Mouse (Mus musculus) cerebellum, adult 2 months (tissue): ENCODE results near the gene Sprr2i. TPM values are rescaled to one million over a fixed set of nuclear protein-coding genes. Genes with fewer than 3 reads are reported as not detected.

Source experiments
- DNase-seq, 2 experiments: peaks; one replicate each; pipeline ENCODE4 v3.0.0; 2021
- H3K27ac ChIP-seq: fragments of 200-500 bp; 2 replicates; pipeline ENCODE4 v1.5.1; 2012; ENCODE audit warnings: low read length, control low read depth, inconsistent platforms; ENCODE audit not compliant: insufficient read depth
- H3K27me3 ChIP-seq: fragments of 200-500 bp; 2 replicates; pipeline ENCODE4 v1.6.1; 2012; ENCODE audit warnings: inconsistent platforms, mild to moderate bottlenecking, low read length, moderate library complexity; ENCODE audit not compliant: control insufficient read depth, insufficient read depth
- H3K4me1 ChIP-seq: fragments of 200-500 bp; 2 replicates; pipeline ENCODE4 v1.6.1; 2011; ENCODE audit warnings: low read length; ENCODE audit not compliant: control insufficient read depth, insufficient read depth
- H3K4me3 ChIP-seq: fragments of 200-500 bp; replicated peaks from 2 replicates; pipeline ENCODE3; 2011; ENCODE audit warnings: mild to moderate bottlenecking, low read depth, low read length, control low read depth; ENCODE audit not compliant: insufficient read depth
- CTCF ChIP-seq: fragments of 200-500 bp; IDR thresholded peaks from 2 replicates; pipeline ENCODE4 v1.5.1; 2011; ENCODE audit warnings: low read depth, mild to moderate bottlenecking, control low read depth, low read length, moderate library complexity, borderline replicate concordance; ENCODE audit not compliant: insufficient read depth
- POLR2A ChIP-seq: fragments of 200-500 bp; IDR thresholded peaks from 2 replicates; pipeline ENCODE4 v1.6.1; 2011; ENCODE audit warnings: low read length, control low read depth, borderline replicate concordance; ENCODE audit not compliant: insufficient read depth
- WGBS: fragments of 180-500 bp; shearing (Covaris S2); methylation state at CpG from one replicate; pipeline ENCODE4 v1.1.7; 2018; 5-methylcytosine and 5-hydroxymethylcytosine counted together
- polyA plus RNA-seq: library from polyadenylated mRNA; depleted of rRNA; stranded (reverse); fragments of >200 nt; gene quantifications from 2 replicates; pipeline ENCODE4 v1.2.3, GENCODE M21; 2012; rRNA removed

The Sprr2i gene
- polyA plus RNA-seq, result not detected in 2 replicates

DNA sequence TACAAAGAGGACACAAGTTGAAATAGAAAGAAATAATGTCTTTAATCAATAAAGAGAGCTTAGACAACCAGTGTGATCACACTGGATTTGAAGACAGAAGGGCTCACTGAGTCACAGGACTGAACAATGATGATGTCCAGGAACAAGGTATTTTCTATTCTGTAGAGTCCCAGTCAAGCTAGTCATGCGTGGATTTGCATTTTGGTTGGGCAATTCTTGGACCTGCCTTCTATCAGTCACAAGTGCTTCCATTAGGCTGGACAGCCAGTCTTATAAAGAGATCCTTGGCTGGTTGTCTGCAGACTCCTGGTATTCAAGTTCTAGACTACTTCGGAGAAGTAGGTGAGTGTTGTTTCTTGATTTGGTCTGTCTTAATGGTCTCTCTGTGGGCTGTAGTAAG is at the start of gene Sprr2i:
TSS of gene Sprr2i (plus strand) at position 301 of the 400 bp plus-strand sequence.
- H3K27ac ChIP-seq, result no peak within 1 kb of the TSS
- WGBS, result 93% methylated on average over 2 of the region's 2 CpGs
- no peak for DNase-seq
- no peak within 1 kb of the TSS for H3K4me3 ChIP-seq
- TF ChIP-seq POLR2A (no peak), CTCF (no peak)
- H3K27me3 ChIP-seq, result no peaks in the 10 kb centered on the region
- no peaks in the 10 kb centered on the region for H3K4me1 ChIP-seq

DNA sequence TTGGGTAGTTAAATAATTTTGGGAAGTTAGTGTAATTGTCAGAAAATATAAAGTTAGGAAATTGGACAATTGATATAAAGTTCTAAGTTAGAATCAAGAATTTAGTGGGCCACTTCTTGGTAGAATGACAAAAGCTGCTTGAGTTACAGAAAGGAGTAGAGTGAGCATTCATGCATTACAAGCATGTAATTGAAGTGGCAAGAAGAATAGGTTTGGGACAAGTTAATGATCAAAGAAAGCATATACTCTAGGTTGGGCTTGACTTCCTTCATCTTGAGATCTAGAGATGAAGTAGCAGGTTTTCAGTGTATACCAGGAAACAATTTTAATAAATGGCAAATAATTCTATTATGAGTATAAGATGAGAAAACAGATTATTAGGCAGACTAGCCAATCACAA is 46.2 kb upstream of the Sprr2i start:
- TF ChIP-seq CTCF (no peak), POLR2A (no peak)
- DNase-seq, result no peak
- no peaks in the 10 kb centered on the region for H3K4me1 ChIP-seq
- no peak overlapping the region for H3K4me3 ChIP-seq
- H3K27ac ChIP-seq, result no peak overlapping the region
- H3K27me3 ChIP-seq, result no peaks in the 10 kb centered on the region

DNA sequence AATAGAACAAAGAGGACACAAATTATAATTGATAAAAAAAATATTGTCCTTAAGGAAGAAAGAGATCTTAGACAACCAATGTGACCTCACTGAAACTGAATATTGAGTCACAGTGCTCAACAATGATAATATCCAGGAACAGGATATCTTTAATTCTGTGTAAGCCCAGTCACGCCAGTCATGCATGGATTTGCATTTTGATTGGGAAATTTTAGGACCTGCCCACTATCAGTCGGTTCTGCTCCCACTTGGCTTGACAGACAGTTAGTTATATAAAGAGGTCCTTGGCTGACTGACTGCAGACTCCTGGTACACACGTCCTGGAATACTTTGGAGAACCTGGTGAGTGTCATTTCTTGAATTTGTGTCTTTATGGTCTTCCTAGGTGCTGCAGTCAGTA is 42.9 kb upstream of the Sprr2i start, which contains the start of gene Sprr2f:
TSS of gene Sprr2f (plus strand) at position 301 of the 400 bp plus-strand sequence.
- Histone ChIP-seq H3K27me3 (no peaks in the 10 kb centered on the region), H3K4me3 (no peak within 1 kb of the TSS), H3K4me1 (no peaks in the 10 kb centered on the region), H3K27ac (no peak within 1 kb of the TSS)
- 39% methylated on average over 3 of the region's 3 CpGs for WGBS
- DNase-seq, result no peak
- TF ChIP-seq POLR2A (no peak), CTCF (no peak)

DNA sequence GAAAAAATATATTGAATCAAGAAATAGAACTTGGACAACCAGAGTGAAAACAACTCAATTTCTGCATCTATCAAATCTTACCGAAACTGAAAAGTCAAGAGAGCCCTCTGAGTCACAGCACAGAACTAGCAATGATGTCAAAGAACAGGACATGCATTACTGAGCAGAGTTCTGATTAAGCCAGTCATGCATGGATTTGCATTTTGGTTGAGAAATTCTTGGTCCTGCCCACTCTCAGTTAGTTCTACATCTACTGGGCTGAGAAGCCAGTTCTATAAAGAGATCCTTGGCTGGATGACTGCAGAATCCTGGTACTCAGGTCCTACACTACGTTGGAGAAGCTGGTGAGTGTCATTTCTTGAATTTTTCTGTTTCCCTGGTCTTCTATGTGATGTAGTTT is 34.2 kb upstream of the Sprr2i start:
- TF ChIP-seq CTCF (no peak), POLR2A (no peak)
- WGBS, result 67% methylated on average over 2 of the region's 2 CpGs
- H3K4me1 ChIP-seq, result no peaks in the 10 kb centered on the region
- no peaks in the 10 kb centered on the region for H3K27me3 ChIP-seq
- no peak overlapping the region for H3K4me3 ChIP-seq
- no peak for DNase-seq
- no peak overlapping the region for H3K27ac ChIP-seq

DNA sequence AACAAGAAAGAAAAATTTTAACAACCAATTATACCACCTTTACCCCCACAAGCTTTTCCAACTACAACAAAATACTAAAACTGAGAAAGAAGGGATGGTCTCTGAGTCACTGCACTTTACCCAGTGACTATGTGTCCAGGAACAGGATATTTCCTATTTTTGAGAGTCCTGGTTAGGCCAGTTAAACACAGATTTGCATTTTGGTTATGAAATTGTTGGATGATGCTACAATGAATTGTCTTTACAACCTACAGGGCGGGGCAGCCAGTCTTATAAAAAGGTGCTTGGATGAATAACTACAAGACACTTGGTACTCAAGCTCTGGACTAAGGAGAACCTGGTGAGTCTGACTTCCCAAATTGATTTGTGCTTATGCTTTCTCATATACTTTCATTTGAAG is 22.4 kb upstream of the Sprr2i start, which contains the start of gene Sprr2h:
TSS of gene Sprr2h (plus strand) at position 301 of the 400 bp plus-strand sequence.
- 72% methylated on average over 1 of the region's 1 CpGs for WGBS

DNA sequence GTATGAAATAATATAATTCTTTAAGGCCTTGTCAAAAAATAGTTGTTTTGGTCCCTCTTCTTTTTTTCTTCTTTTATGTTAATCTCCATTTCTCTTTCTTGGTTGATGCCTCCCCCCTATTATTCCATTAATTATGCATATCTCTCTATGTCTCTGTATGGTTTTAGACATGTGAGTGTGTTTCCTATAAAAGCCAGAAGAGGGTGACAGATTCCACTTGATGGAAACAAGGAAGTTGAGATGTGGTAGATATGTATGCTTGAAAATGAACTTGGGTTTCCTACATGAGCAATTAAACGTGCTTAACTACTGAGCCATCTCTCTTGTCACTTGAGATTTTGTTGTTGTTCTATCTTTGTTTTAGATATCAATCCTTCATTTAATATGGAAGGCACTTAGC is 13.5 kb upstream of the Sprr2i start:
- WGBS, result 45% methylated on average over 1 of the region's 1 CpGs
- Histone ChIP-seq H3K27ac (no peak overlapping the region), H3K27me3 (no peaks in the 10 kb centered on the region), H3K4me3 (no peak overlapping the region), H3K4me1 (no peaks in the 10 kb centered on the region)
- DNase-seq, result no peak
- TF ChIP-seq CTCF (no peak), POLR2A (no peak)

More for the DNA sequence above, 22.4 kb upstream of the Sprr2i start, which contains the start of gene Sprr2h:
- Histone ChIP-seq H3K4me1 (no peaks in the 10 kb centered on the region), H3K4me3 (no peak within 1 kb of the TSS), H3K27me3 (no peaks in the 10 kb centered on the region), H3K27ac (no peak within 1 kb of the TSS)
- TF ChIP-seq CTCF, result no peak
- no peak for TF ChIP-seq POLR2A
- no peak for DNase-seq

DNA sequence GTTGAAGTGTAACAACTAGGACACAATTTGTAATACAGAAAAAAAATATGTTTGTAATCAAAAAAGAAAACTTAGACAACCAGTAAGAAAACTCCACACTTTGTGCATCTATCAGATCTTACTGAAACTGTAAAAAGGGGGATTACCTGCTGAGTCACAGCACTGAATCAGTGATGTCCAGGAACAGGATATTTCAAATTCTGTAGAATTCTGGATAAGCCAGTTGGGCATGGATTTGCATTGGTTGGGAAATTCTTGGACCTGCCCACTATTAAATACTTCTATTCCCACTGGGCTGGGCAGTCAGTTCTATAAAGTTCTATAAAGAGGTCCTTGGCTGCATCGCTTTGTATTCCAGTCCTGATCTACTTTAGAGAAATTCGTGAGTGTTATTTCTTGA is 10.0 kb downstream of the Sprr2i start, which contains the start of gene Sprr2j-ps:
TSS of gene Sprr2j-ps (plus strand) at position 301 of the 400 bp plus-strand sequence.
- Histone ChIP-seq H3K27ac (no peak within 1 kb of the TSS), H3K4me1 (no peaks in the 10 kb centered on the region), H3K4me3 (no peak within 1 kb of the TSS), H3K27me3 (no peaks in the 10 kb centered on the region)
- no peak for DNase-seq
- 94% methylated on average over 2 of the region's 2 CpGs for WGBS
- no peak for TF ChIP-seq CTCF
- no peak for TF ChIP-seq POLR2A

DNA sequence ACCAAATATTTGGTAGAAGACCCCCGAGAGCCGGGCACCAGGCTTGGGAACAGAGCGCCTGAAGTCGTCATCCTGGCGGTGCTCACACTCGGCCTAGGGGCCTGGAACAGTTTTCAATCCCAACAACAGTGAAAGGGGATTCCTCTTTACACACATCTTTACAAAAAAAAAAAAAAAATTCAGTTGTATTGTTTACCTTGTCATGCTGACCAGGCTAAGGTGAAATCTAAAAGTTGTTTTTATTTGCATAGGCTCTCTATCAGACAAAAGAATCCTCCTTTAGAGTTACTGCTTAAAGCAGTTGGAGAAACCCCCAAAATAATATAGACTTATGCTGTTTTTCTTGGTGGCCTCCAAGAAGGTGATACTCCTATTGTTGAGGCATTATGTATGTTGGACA is 21.5 kb downstream of the Sprr2i start, which contains the start of gene Gm9774:
TSS of gene Gm9774 (minus strand) at position 101 of the 400 bp plus-strand sequence.
- TF ChIP-seq CTCF (no peak), POLR2A (no peak)
- WGBS, result 89% methylated on average over 6 of the region's 6 CpGs

DNA sequence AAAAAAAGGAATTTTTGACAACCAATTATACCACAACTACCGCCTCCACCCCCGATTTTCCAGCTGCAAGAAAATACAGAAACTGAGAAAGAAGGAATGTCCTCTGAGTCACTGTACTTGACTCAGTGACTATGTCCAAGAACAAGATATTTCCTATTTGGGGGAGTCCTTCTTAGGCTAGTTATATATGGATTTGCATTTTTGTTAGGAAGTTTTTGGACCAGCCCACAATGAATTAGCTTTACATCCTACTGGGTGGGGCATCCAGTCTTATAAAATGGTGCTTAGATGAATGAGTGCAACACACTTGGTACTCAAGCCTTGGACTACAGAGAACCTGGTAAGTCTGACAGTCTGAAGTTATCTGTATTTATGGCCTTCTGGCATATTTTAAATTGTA is 24.5 kb downstream of the Sprr2i start, which contains the start of gene Sprr2k:
TSS of gene Sprr2k (plus strand) at position 301 of the 400 bp plus-strand sequence.
- DNase-seq, result no peak
- TF ChIP-seq CTCF, result no peak
- no peak for TF ChIP-seq POLR2A
- Histone ChIP-seq H3K4me3 (no peak within 1 kb of the TSS), H3K27me3 (no peaks in the 10 kb centered on the region), H3K4me1 (no peaks in the 10 kb centered on the region), H3K27ac (no peak within 1 kb of the TSS)
- WGBS, result 89% methylated on average over 2 of the region's 2 CpGs

More for the DNA sequence above, 21.5 kb downstream of the Sprr2i start, which contains the start of gene Gm9774:
- Histone ChIP-seq H3K27ac (no peak within 1 kb of the TSS), H3K4me3 (no peak within 1 kb of the TSS), H3K27me3 (no peaks in the 10 kb centered on the region), H3K4me1 (no peaks in the 10 kb centered on the region)
- DNase-seq, result no peak
